Mouse (Mus musculus) embryo, embryonic 11.5 days (tissue): ENCODE data around the gene Arap1.

Experiments
- DNase-seq: peaks from one replicate; pipeline ENCODE4 v3.0.0-alpha.2; 2012; ENCODE audit warnings: low read depth, low spot score

Gene Arap1

GRCm38 (mm10) chr7:101327263-101327662, 20.6 kb upstream of the Arap1 start:
- no peak for DNase-seq

GRCm38 (mm10) chr7:101327786-101328185, 20.1 kb upstream of the Arap1 start:
- DNase-seq, result no peak

DNA sequence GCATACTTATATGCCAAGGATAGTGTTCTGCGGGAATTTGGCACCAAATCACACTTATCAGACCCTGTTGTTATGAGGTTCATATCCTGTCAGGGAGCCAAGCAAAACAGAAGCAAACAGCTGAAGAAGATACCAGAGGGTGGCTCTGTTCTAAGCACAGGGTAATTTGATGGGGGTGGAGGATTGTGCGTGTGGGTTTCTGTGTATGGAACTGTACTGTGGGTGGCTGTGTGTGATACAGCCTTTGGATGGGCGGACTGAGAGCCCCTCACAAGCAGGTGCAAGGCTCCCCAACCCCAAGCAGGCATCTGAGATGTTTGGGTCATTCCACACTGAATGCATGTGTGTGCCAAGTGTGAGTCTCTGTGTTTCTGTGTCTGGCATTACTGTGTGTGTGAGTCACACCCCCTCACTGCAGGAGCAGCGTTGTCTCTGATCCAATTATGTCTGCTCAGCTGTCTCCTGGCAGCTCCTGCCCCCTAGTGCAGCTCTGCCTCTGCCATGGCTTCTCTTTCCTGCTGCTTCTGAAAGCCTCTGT, 19.2 kb upstream of the Arap1 start:
- no peak for DNase-seq

DNA sequence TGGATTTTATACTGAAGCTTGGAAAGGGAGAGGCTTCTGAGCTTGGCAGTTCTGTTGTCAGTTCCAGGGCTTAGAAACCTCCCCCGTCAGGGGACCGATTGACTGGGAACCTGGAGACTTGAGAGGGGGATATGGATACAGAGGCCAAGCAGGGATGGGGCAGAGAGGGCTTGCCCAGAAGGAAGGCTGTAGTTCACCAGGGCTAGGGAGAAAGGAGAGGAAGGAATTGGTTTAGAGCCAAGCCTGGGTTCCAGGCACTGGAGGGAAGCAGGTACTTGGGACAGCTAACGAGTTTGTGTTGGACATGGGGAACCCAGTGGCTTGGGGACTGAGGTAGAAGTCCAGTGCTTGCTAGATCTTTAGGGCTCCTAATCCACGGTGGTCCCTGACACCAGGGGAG, 18.3 kb upstream of the Arap1 start:
- no peak for DNase-seq

GRCm38 (mm10) chr7:101330074-101330840, 17.6 kb upstream of the Arap1 start:
- no peak for DNase-seq

GRCm38 (mm10) chr7:101330841-101331173, 17.1 kb upstream of the Arap1 start:
- DNase-seq, result no peak

GRCm38 (mm10) chr7:101332045-101332831, 15.6 kb upstream of the Arap1 start:
- DNase-seq, result no peak

GRCm38 (mm10) chr7:101335228-101335627, 12.6 kb upstream of the Arap1 start:
- DNase-seq, result no peak

GRCm38 (mm10) chr7:101336686-101337085, 11.2 kb upstream of the Arap1 start:
- no peak for DNase-seq

GRCm38 (mm10) chr7:101337401-101337800, 10.5 kb upstream of the Arap1 start:
- no peak for DNase-seq

GRCm38 (mm10) chr7:101341405-101341804, 6.5 kb upstream of the Arap1 start:
- DNase-seq, result no peak

GRCm38 (mm10) chr7:101343135-101343534, 4.7 kb upstream of the Arap1 start:
- DNase-seq, result no peak

- DNase-seq, result no peak
Observed at GRCm38 (mm10) chr7:101344892-101345291, 3.0 kb upstream of the Arap1 start.

DNA sequence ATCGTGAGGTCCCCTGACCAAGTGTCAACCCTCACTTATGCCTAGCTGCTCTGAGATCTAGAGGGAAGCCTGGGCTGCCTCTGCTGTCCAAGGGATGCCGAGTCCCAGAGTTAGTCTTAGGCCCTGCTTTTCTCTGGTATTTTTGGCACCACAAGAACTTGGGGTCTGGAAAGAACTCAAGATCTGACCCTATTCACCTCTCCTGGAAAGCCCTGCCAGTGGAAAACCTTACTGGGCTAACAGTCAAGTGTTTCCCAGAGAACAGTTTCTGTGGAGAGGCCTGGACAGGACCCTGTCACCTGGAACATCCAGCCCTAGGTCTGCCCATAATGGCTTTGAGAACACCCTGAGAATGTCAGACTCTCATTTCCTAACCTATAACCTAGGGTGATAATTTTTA, 876 bp upstream of the Arap1 start:
- DNase-seq, result no peak

DNA sequence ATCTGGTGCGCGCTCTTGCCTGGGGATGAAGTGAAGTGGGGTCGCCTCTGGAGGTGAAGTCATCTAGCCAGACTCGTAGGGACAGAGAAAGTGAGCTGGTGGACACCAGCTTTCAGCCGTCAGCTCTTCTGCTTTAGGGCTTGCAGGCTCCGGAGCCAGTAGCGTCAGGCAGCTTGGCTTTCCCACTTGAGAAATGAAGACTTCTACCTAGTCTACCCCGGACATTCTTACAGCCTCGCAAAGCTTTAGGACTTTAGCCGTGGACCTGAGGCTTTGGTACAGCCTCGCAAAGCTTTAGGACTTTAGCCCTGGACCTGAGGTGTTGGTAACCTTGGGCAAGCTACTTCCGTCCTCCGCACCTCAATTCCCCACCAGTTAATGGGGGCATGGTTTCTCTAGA, 445 bp downstream of the Arap1 start:
- no peak for DNase-seq

DNA sequence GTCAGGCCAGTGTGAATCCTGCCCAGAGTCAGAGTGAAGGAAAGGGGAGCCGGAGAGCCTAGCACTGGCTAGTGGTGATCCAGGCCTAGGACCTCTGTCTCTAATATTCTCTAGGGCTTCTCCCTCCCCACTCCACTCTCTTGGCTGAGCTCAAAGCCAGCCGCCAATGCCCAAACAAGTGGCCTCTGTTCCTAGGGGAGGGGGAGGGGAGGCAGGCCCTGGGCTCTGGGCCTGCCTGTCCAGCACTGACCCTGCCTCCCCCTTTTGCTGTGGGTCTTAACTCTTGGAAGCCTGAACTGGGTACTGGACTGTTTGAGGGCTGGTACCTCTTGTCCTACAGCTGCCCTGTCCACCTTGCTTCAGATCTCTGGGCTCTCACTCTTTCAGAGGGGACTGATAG, 2.0 kb downstream of the Arap1 start:
- DNase-seq, result no peak

DNA sequence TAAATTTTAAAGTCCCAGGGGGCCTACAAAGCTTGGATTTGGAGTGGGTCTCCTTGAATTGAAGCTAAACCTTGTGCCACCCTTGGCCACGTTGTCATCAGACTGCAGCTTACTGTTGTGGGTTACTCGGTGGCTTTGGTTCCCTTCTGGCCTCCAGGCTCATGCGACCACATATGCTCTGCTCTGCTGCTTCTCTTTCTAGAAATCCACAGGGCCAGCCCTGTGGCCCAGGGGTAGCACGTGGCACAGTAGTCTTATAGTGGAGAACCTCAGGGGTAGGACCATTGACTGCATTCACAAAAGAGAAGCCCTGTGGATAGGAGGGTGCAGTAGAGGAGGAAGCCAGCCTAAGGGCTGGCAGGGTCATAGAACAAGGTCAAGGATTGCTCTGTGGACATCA, 4.5 kb downstream of the Arap1 start:
- DNase-seq, result no peak

DNA sequence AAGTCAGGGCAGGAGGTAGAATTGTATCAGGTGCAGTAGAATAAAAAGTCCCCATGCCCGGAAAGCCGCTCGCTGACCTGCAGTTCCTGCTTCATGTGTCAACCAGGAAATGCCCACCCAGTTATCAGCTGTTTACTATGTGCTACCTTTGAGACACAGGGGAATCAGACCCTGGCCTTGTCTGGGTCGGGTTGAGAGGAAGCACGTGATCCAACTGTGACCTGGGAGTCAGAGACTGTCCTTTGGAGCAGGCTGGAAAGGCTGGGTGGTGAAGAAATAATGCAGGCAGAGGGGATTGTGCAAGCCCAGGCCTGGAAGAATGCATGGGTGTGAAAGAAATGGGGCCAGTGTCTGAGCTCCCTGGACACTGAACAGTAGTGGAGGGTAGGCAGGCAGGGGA, 6.6 kb downstream of the Arap1 start:
- DNase-seq, result no peak

DNA sequence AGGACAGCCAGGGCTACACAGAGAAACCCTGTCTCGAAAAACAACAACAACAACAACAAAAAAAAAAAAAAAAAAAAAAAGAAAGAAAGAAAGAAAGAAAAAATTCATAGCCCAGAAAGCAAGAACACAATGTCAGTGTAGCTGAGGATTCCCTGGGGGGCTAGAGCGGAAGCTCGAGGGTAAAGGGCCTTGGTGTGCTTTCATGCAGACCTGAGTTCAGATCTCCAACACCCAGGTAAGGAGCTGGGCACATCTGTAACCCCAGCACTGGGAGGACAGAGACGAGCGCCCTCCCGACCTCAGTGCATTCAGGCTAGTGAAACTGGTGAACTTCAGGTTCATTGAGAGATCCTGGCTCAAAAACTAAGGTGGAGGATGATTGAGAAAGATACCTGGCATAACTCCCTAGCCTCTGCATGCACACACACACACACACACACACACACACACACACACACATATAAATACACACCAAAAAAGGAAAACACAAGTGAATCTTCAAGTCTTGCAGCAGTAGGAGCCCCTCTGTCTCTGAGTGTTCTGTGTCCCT, 7.8 kb downstream of the Arap1 start:
- no peak for DNase-seq

DNA sequence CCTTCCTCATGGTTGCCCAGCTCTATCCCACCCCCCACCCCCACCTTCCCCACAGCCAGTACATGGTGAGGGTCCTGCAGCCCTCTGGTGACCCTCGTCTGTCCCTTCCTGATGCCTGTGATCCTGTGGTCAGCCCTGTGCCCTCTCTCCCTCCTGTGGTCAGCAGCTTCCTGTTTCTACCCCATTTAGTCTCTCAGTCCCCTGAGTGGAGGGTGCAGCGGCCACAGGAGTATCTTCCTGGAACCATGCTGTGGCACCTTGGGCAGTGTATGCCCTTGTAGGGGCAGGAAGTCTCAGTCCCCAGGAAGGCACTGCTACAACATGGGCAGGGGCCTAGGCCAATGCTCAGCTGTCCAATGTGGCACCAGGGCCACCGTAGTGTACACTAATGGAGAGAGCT, 9.0 kb downstream of the Arap1 start:
- DNase-seq, result no peak

DNA sequence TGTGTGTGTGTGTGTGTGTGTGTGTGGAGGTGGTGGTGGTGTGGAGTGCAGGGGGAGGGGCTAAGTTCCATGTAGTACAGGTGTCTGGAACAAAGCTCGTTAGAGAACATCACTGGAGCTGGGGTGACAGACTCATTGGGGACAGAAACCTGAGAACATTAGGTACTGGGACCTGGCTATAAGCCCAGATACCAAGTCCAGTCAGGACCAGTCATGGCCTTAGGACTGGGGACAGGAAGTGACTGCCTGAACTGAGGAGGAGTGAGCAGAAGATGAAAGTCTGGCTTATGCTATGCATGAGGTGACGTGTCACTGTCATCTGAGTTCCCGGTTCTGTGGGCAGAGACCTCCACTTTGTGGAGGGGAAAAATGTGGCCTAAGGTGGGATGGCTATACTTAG, 12.5 kb downstream of the Arap1 start:
- no peak for DNase-seq

DNA sequence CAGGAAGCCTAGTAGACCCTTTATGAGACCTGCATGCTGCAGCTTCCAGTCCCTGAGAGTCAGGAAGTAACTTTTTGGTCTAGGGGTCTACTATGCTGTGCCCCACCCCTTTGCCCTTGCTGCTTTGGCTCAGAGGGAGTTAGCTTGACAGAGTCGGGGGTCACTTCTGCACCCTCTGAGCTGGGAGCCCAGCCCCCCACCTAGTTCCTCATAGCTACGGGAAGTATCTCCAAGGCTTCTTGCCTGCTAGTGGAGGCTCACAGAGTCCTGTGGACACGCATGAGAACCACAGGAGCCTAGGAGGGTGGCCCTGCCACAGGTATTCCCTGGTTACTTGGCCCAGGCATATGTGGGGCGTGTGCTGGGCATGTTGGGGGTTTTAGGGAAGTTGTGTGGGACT, 13.2 kb downstream of the Arap1 start:
- no peak for DNase-seq

DNA sequence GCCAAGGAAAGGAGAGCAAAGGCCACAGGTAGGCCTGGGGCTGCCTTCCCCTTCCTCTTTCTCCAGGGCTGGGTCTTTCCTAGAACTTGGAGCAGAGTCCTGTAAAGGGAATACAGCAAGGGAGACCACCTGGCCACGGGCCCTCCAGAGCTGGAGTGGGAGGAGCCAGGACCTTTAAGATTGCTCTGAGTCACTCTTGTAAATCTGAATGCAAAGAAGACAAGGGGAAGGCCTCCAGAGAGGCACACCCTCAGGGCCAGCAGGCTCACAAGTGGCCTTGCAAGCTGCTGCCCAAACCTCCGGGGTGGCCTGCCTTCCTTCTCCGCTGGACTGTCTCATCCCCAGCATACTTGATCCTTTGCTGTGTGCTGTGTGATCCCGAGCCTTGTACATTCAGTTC, 13.9 kb downstream of the Arap1 start:
- DNase-seq, result no peak
